Mouse (Mus musculus) frontal cortex, adult 2 months (tissue): Measurements from ENCODE around the gene Tmem80. TPM values are rescaled to one million over a fixed set of nuclear protein-coding genes. Genes with fewer than 3 reads are reported as not detected.

Experiments
- DNase-seq, 2 experiments: peaks; one replicate each; pipeline ENCODE4 v3.0.0; 2022; ENCODE audit warnings: low spot score in 1 of 2; ENCODE audit errors: extremely low spot score in 1 of 2
- polyA plus RNA-seq: library from polyadenylated mRNA; depleted of rRNA; stranded (reverse); fragments of >200 nt; gene quantifications from 2 replicates; pipeline ENCODE4 v1.2.3, GENCODE M21; 2012; rRNA removed

Gene Tmem80
- 60.4 and 64.8 TPM in 2 replicates for polyA plus RNA-seq

DNA sequence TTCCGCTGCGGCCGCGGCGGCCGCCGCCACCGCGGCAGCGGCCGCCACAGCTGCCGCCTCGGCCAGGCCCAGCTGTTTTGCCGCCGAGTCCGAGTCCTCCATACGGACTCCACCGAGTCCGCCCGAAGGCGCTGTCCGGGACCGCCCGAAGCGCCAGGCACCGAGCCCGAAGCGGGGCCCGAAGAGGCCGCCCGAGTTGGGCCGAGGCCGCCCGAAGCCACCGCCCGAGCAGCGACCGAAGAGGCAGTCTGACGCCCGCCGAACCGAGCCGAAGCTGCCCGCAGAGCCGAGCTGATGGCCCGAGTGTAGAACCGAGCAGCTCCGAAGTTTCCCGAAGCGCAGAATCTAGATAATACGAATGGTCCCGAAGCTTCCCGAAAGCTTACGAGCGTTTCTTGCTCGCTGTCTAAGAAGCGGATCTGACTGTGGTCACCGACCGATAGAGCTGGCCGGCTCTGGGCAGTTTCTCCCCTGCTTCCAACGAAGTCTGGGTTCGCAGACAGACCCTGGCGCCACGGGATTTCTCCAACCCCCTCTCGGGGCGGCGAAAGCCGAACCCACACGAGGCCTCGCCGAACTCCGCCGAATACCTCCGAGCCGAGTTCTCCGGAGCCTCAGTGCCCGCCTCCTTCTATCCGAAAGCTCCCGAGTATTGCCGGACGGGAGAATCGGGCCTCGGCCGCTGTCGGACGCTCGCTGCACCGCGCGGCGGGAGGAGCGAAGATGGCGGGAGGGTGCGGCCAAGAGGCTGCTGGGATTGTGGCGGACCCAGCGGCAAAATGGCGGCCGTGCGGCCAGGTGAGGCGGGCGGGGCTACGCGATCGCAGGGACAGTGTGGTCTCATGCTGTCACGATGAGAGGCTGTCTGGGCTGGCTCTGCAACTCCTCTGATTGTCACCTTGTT lies at the start of gene Tmem80, which contains the start of gene Deaf1:
Gene Tmem80 (plus strand): TSS at position 271 of the 904 bp plus-strand sequence.
Gene Deaf1 (minus strand): TSS at position 222 of the 904 bp plus-strand sequence.
- DNase-seq, result peak; percentile 99 to 100

DNA sequence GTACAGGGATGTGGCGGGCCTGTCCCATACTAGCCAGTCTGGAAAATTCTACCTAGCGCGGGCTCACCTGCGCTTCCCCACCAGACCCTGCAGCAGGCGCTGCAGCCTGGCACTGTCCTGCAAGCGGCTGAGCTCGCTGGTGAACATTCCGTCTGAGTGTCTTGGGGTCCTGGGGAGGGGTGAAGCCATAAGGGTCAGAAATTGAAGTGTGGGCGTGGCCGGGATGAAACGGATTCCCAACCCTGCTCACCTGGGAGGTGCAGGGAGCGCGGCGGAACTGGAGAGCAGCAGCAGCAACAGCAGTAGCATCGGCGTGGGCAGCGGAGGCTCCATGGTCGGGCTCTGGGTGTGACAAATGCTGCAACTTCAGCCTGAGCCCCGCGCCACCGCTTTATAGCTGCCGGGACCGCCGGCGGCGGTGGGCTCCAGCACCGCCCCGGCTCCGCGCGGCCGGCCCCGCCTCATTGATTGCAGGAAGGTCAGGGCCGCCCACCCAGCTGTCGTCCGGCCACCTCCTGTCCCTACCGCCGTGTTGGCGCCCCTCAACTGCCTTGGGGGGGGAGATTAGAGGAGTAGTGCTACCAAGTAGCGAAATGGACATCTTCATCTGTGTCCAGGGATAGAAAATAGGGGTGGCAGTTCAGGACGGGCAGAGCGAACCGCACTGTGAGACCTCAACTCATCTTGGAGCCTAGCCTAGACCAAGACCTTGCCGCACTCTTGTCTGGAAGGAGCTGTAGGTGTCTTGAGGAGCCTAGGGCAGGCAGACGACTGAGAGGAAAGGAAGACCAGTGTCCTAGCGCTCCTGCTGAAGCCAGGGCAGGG lies 48.6 kb upstream of the Tmem80 start, which contains the start of gene Sct:
Gene Sct (minus strand): TSS at position 368 of the 825 bp plus-strand sequence.
- DNase-seq, result no peak

DNA sequence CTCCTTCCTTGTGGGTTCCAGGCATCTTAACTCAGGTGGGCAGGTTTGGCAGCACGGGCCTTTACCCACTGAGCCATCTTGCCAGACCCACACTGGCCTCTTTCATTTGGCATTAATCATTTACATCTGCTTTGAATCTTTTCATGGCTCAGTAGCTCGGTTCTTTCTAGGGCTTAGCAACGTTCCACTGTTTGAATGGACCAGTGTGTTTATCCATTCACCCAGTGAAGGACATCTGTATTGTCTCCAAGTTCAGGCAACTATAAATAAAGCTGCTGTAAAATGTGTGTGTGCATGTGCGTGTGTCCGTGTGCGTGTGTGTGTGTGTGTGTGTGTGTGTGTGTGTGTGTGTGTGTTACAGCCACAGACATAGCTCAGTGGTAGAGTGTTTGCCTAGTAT lies 46.1 kb upstream of the Tmem80 start:
- no peak for DNase-seq

DNA sequence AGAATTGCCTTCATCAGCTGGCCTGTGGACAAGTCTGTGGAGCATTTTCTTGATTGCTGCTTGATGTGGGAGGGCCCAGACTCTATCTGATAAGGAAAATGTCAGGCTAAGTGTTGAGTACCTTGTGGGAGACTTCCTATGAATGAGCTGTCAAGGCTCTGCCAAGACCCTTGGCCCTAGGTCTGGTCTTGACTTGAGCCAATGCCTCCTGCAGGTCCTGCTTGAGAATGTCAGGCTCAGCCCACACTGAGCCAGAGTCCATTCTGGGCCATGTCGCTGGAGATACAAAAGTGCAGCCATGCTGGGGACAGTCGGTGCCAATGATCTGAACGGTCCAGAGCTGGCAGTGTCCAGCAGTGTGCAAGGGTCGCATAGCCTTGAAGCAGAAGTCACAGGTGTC lies 44.8 kb upstream of the Tmem80 start:
- DNase-seq, result no peak

DNA sequence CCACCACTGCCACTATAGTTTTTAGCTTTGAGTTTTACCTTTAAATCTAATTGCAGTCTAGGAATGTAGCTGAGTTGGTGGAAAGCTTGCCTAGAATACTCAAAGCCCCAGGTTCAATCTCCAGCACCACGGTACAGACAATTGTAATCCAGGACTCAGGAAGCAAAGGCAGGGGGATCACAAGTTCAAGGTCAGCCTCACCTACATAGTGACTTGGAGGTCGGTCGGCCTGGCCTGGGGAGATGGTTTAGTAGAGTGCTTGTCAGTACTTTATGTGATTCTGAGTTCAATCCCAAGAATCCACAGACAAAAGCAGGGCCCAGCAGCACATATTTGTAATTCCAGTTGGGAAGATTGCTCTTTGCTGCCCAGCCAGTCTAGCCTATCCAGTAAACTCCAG lies 39.5 kb upstream of the Tmem80 start:
- DNase-seq, result no peak

DNA sequence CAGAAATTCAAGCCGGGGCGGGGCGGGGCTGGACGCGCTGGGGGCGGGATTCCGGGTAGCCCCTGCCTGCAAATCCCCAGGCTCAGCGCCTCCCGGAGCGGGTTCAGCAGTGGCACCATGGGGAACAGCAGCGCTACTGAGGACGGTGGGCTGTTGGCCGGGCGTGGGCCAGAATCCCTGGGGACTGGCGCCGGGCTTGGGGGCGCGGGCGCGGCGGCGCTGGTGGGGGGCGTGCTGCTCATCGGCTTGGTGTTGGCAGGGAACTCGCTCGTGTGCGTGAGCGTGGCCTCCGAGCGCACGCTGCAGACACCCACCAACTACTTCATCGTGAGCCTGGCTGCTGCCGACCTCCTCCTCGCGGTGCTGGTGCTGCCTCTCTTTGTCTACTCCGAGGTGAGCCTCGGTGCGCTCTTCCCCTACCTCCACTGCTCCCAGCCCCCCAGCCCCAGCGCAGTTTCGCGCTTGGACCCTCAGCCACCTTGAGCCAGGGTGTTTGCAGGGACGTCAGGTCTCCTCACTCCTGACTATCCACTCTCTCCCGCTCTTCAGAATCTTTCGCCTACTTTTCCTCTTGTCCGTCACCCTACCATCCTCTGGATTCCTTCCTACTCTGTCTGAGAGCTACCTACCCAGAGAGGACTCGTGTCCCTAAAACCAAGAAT lies 35.5 kb upstream of the Tmem80 start, which contains the start of gene Drd4:
Gene Drd4 (plus strand): TSS at position 86 of the 662 bp plus-strand sequence.
- DNase-seq, result peak in 1 of 2 experiments; percentile 42

DNA sequence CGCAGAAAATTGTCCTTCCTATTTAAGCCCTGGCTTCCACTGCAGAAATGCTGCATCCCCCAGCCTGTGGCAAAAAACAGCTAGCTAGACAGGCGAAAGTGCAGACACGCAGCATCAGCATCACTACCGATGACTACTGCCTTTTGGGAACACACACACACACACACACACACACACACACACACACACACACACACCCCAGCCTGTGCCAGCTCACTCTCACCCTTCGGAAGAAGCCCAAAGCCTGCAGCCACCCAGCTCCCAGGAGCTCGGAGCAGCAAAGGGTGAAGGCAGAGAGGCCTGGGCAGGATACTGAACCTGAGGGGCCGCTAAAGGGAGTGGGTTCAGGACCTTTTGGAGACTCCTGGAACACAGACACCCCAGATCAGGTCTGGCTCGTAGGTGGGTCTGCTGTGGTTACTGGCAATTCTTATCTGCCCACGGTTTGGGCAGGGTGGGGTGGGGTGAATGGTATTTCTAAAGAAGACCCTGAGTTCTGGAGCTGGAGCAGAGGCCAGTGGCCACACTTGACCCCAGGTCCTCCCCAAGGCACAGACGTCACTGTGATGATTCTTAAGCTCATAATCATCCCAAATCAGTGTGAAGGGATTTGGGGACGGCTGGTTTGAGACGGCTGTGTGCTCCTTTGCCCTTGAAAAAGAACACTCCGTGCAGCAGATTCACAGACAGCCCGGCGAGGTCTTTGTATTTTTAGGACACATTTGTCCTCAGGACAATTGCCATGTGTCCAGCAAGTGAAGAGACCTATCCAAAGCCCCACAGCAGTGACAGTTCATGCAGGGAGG lies 34.8 kb upstream of the Tmem80 start:
- DNase-seq, result peak in 1 of 2 experiments; percentile 13

DNA sequence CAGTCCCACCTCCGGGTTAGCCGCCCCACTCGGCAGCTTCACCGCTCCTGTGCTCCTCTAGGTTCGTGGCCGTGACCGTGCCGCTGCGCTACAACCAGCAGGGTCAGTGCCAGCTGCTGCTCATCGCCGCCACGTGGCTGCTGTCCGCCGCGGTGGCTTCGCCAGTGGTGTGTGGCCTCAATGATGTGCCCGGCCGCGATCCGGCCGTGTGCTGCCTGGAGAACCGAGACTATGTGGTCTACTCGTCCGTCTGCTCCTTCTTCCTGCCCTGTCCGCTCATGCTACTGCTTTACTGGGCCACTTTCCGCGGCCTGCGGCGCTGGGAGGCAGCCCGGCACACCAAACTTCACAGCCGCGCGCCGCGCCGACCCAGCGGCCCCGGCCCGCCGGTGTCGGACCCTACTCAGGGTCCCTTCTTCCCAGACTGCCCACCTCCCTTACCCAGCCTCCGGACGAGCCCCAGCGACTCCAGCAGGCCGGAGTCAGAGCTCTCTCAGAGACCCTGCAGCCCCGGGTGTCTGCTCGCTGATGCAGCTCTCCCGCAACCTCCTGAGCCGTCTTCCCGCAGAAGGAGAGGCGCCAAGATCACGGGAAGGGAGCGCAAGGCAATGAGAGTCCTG lies 33.6 kb upstream of the Tmem80 start:
- no peak for DNase-seq

DNA sequence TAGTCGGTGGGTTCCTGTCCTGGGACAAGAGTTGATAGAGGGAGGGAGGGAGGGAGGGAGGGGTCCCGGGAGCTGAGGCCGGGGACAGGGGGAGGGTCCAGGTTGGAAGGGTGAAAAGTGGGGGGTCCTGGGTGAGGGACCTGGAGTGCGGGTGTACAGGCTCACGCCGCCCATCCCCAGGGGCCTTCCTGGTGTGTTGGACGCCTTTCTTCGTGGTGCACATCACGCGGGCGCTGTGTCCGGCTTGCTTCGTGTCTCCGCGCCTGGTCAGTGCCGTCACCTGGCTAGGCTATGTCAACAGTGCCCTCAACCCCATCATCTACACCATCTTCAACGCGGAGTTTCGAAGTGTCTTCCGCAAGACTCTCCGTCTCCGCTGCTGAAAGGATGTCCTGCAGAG lies 33.1 kb upstream of the Tmem80 start:
- no peak for DNase-seq

DNA sequence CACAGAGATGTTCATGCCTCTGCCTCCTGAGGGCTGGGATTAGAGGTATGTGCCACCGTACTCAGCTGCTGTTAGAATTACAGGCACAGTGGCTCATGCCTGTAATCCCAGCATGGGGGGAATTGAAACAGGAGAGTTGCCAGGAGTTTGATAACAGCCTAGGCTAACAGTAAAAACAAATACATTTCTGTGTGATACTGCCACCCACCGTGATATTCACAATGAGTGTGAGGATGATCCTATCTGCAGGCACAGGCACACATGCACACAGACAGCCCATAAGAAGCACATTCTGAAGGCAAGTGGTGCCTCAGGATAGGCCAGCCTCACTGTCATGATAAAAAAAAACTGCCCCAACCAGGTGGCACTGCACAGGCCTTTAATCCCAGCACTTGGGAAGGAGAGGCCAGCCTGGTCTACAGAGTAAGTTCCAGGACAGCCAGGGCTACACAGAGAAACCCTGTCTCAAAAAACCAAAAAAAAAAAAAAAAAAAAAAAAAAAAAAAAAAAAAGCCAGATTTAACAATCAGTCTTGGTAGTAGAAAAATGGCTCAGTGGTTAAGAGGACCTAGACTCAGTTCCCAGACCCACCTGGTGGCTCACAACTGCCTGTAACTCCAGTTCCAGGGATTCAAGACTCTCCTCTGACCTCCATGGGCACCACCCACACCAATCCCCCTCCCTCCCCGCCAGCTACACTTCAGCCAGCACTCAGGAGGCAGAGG lies 29.5 kb upstream of the Tmem80 start:
- no peak for DNase-seq

DNA sequence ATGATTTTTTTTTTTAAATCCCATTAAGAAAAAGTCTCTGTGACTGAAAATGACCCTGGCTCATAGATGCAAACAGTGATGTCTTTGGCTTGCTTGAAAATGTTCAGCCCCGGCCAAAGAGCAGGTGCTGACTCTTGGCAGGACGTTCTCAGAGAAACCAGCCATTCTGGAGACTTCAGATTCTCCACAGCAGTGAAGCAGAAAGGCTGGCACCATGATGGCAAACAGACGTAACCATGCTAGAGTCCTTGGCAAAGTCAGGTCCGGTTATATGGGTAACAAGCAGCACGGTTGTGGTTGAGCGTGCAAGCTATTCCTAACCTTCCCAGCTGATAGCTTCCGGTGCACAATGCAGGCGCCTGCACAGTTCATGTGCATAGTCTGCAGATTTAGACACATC lies 28.4 kb upstream of the Tmem80 start:
- no peak for DNase-seq

DNA sequence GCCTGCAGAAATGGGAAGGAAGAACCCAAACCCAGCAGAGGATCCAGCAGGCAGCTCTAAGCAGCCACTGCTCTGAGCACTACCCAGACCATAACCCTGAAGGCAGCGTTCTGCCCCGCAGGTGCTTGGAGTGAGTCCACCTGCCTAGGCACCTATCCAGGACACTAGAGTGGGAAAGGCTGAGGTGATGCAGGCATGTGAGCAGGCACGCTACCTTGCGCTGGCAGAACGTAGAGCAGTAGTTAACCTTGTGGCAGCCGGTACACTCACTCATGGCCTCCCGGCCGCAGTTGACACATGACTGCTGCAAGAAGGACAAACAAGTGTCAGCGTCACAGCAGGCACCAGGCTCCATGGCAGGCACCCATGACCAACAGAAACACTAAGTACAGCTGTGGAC lies 26.2 kb upstream of the Tmem80 start:
- DNase-seq, result no peak

DNA sequence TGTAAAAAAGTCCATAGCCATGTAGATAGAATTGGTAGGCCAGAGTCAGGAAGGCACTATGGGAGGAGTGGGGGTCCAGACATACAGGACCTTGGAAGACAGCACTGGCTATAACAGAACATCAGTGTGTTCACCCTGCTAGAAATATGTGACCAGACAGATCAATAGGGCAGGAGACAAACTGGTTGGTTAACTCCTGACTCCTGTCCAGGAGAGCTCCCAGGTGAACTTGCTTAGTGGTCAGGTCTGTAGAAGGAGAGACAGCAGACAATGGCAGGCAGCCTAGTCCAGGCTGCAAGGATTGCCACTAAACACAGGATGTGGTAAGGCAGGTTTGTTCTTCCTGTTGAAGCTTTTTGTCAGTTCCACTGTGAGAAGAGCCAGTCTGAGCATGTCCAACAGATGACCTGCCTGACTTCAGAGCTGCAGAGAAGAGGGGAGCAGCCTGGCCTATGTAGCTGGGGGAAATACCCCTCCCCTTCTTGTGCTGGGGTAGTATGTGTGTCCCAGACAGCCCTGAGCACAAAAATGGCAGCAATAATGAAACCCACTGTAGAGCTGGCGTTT lies 24.8 kb upstream of the Tmem80 start:
- DNase-seq, result no peak

DNA sequence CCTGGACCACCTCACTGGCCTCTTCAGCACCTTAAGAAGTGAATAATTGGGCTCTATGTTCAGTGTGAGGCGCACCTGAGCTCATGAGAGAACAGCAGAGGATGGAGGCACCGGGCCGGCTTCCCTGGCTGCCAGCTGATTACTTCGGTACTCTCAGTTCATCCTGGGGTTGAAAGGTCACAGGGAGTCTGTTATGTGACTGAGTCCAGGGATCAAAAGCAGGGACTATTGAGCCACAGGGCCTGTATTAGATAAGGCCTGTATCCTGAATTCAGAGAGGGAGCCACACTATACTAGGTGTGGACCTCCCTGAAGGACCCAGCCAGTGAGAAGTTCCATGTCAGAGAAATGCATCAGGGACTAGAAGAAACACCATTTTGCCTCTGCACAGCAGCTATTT lies 23.0 kb upstream of the Tmem80 start:
- no peak for DNase-seq

DNA sequence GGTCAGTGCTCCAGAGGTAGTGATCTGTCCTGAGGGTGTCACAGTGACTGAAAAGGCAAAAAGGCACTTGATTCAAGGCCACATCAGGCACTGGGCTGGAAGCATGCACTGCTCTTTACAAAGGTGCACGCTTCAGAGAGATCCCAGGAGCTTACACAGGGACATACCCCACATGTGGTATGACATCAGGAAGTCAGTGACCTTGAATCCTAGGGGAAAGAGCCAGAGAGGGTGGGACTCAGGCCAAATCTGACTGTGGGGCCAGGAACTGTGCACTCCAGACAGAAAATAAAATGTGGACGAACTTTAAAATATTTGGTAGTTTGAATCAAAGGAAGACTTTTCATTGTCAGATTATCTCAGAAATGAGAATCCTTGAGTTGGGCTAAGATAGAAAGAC lies 13.1 kb upstream of the Tmem80 start:
- no peak for DNase-seq

DNA sequence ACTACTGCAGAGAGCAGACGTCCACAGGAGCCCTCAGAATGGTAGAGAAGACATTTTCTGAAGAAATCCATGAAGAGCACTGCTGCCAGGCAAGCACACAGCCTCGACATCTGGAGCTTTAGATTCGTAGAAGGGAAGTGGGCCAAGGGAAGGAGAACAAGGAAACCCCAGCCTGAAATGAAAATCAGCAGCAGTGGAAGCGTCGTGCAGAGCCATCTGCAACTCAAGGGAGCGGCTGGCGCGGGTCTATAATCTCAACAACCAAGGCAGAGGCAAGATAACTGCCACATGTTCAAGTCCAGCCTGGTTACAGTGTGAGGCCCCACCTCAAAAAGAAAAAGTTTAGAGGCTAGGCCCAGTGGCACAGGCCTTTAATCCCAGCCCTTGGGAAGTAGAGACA lies 12.5 kb upstream of the Tmem80 start:
- DNase-seq, result peak in 1 of 2 experiments; percentile 44

DNA sequence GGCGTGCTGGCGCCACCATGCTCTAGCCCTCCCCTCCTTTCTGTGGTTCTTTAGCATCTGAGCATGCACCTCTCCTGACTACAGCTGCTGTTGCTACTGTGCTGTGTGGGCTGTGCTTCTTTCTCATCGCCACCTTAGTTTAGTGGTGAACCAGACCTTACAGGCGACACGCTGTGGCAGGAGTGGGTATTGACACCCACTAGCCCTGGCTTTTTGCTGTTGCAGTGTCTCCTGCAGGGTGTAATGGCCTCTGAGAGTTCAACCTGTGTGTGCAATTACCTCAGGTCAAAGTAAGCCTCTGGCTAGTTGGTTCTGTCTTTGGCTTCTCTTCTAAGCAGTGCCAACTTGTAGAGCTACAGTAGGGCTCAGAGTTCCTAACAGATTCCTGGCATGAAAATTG lies 11.6 kb upstream of the Tmem80 start:
- peak; percentile 44 to 62 for DNase-seq

DNA sequence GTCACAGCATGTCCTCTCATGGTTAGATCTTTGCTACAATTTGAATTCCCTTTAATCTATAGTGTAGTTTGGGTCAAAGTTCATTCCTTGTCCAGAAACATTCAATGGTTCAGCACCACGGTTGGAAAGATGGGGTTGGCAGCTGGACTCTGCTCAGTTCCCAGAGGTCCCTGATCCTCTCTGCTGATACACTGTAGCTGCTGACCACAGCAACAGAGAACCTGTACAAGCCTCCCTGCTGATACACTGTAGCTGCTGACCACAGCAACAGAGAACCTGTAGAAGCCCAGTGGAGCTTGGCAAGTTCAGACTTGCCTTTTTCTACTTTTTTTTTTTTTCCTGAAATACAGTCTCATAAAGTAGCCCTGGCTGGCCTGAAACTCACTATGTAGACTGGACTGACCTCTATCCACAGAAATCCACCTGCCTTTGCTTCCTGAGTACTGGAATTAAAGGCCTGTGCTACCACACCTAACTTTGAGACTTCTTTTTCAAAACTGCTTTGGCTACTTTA lies 9.9 kb upstream of the Tmem80 start:
- no peak for DNase-seq
